9 mouse cellular contexts compared by ENCODE assay signal in genomic region chr16:96671603-96672374, GRCm38 (mm10).
DNase-seq lines count a peak whose midpoint lies in the region; ATAC-seq and TF ChIP-seq lines count a peak whose summit lies in the region.
"Had no signal": no experiment of that assay in that cellular context is flagged by ENCODE, and none has a peak within 500 bp of the region (broad histone marks: within the 10 kb centered on the region; RNA-seq: fewer than 3 reads in every experiment).

No protein-coding gene starts in this region.

- DNase-seq in spleen, adult 2 months (ENCODE audit: low read depth in 1 of 2, low spot score in 2 of 2) = no peak
- no peak for DNase-seq in spleen, postnatal 14 days (ENCODE audit: low spot score in 2 of 2)
- peak; percentile 56 for DNase-seq in embryo, embryonic 11 days
- DNase-seq in gastrocnemius, adult 18-20 months (ENCODE audit: low spot score) = no peak
- no peak for DNase-seq in ovary, postnatal 10 days (ENCODE audit: low spot score)

- peak; percentile 29; the same call in 1 of the 2 replicates for TF ChIP-seq CTCF in spleen, adult 2 months (IDR thresholded peaks at IDR 0.05; ENCODE audit: extremely low read depth, insufficient read depth, insufficient read length, insufficient replicate concordance)

- no peaks in the 10 kb centered on the region for H3K27me3 ChIP-seq in hindbrain, embryonic 16.5 days (replicated peaks; ENCODE audit: control insufficient read depth, insufficient read depth, low read length)
- H3K27me3 ChIP-seq in hindbrain, embryonic 12.5 days = no peaks in the 10 kb centered on the region
- H3K27me3 ChIP-seq in spleen, adult 2 months (ENCODE audit: control insufficient read depth, insufficient read depth, low read length) = no peaks in the 10 kb centered on the region

- TF ChIP-seq POLR2A in spleen, adult 2 months (IDR thresholded peaks at IDR 0.05; ENCODE audit: low read depth, low read length) = no peak

- ATAC-seq in hindbrain, embryonic 16.5 days = peak; percentile 65
- no peak for ATAC-seq in hindbrain, embryonic 12.5 days (ENCODE audit: low FRiP score)
- peak; percentile 63; the same call in 1 of the 2 replicates for ATAC-seq in megakaryocyte, adult 5-6 weeks (ENCODE audit: poor library complexity, severe bottlenecking)

- peak overlapping the region; percentile 6; the same call in 1 of the 2 replicates for H3K27ac ChIP-seq in hindbrain, embryonic 16.5 days (ENCODE audit: low read depth, low read length)
- H3K27ac ChIP-seq in hindbrain, embryonic 12.5 days = no peak overlapping the region
- H3K27ac ChIP-seq in spleen, adult 2 months (ENCODE audit: insufficient read depth, low read length) = no peak overlapping the region
- H3K27ac ChIP-seq: limb, embryonic 12.5 days had no signal

- no peak overlapping the region for H3K9ac ChIP-seq in hindbrain, embryonic 16.5 days (ENCODE audit: low read depth, low read length)
- H3K9ac ChIP-seq in hindbrain, embryonic 12.5 days = no peak overlapping the region
- H3K9ac ChIP-seq: limb, embryonic 12.5 days had no signal

- H3K4me2 ChIP-seq in hindbrain, embryonic 16.5 days (ENCODE audit: low read length) = no peak overlapping the region
- H3K4me2 ChIP-seq in hindbrain, embryonic 12.5 days (replicated peaks) = no peak overlapping the region
- H3K4me2 ChIP-seq: limb, embryonic 12.5 days had no signal

- H3K4me1 ChIP-seq in hindbrain, embryonic 16.5 days (ENCODE audit: control insufficient read depth, insufficient read depth, low read depth, low read length) = peaks cover 5% of the 10 kb centered on the region; the same call in 1 of the 2 replicates
- peaks cover 6% of the 10 kb centered on the region; the same call in 1 of the 2 replicates for H3K4me1 ChIP-seq in hindbrain, embryonic 12.5 days
- H3K4me1 ChIP-seq in spleen, adult 2 months (ENCODE audit: control insufficient read depth, insufficient read depth, insufficient read length) = no peaks in the 10 kb centered on the region
- H3K4me1 ChIP-seq: limb, embryonic 12.5 days had no signal

- no peak overlapping the region for H3K4me3 ChIP-seq in hindbrain, embryonic 16.5 days (ENCODE audit: low read length)
- H3K4me3 ChIP-seq in hindbrain, embryonic 12.5 days = no peak overlapping the region
- no peak overlapping the region for H3K4me3 ChIP-seq in spleen, adult 2 months (ENCODE audit: extremely low read depth, insufficient read depth, insufficient read length)
- H3K4me3 ChIP-seq: limb, embryonic 12.5 days had no signal

- WGBS in hindbrain, embryonic 16.5 days = 58% methylated on average over 11 of the region's 11 CpGs
- 67% methylated on average over 11 of the region's 11 CpGs for WGBS in hindbrain, embryonic 12.5 days
- WGBS in spleen, adult 2 months = 63% methylated on average over 11 of the region's 11 CpGs

- H3K9me3 ChIP-seq in hindbrain, embryonic 16.5 days (ENCODE audit: control insufficient read depth, low read length) = no peaks in the 10 kb centered on the region
- H3K9me3 ChIP-seq in hindbrain, embryonic 12.5 days (replicated peaks) = no peaks in the 10 kb centered on the region
- H3K9me3 ChIP-seq: limb, embryonic 12.5 days had no signal

- no peaks in the 10 kb centered on the region for H3K36me3 ChIP-seq in hindbrain, embryonic 16.5 days (ENCODE audit: control insufficient read depth, insufficient read depth, low read length)
- no peaks in the 10 kb centered on the region for H3K36me3 ChIP-seq in hindbrain, embryonic 12.5 days
- no peaks in the 10 kb centered on the region for H3K36me3 ChIP-seq in spleen, adult 2 months (ENCODE audit: control insufficient read depth, insufficient read depth, low read length)
- H3K36me3 ChIP-seq: limb, embryonic 12.5 days had no signal
